Mouse (Mus musculus): ENCODE measurements around the gene Vsx1.
A peak's percentile ranks its signal among the peaks of the same experiment; 100 is the strongest.

DNA sequence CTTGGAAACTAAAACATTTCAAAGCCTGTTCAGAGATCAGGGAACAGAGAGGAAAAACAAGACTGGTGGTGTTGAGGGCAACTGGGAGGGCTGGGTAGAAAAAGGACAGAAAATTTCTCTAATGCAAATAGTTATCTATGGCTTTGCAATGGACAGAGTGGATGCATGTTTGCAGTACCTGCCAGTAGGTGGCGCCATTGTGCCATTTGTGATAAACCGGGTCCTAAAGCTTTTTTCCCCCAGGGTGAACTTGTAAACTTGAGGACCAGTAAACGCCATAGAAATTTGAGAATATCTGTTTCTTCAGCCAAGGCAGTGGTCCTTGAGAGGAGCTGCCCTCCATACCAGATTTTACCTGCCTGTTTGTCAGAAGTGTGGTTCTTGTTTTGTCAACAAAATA is 10.8 kb downstream of the Vsx1 start:
- peak; percentile 71 for TF ChIP-seq CTCF (IDR thresholded peaks at IDR 0.05; ENCODE audit: control insufficient read depth, insufficient read depth, insufficient read length)
- no peak for TF ChIP-seq MYOD1 (IDR thresholded peaks at IDR 0.05; ENCODE audit: control insufficient read depth, insufficient read length, low read depth)
- no peak for TF ChIP-seq MAX (IDR thresholded peaks at IDR 0.05)

Data from C2C12 (cell line).